Mouse (Mus musculus): ENCODE measurements around the gene Mprip.

- TF ChIP-seq CTCF (IDR thresholded peaks at IDR 0.05; ENCODE audit: low read depth) (no peak), EP300 (IDR thresholded peaks at IDR 0.05; ENCODE audit: low read depth) (no peak)
Measured at GRCm38 (mm10) chr11:59778874-59779223, 117.7 kb downstream of the Mprip start.
